Mouse (Mus musculus): ENCODE results near the gene Zfp523. TPM values are rescaled to one million over a fixed set of nuclear protein-coding genes. Genes with fewer than 3 reads are reported as not detected.

Zfp523 gene
- polyA plus RNA-seq, 1 experiment from 2014 or later, result 37.3 TPM

DNA sequence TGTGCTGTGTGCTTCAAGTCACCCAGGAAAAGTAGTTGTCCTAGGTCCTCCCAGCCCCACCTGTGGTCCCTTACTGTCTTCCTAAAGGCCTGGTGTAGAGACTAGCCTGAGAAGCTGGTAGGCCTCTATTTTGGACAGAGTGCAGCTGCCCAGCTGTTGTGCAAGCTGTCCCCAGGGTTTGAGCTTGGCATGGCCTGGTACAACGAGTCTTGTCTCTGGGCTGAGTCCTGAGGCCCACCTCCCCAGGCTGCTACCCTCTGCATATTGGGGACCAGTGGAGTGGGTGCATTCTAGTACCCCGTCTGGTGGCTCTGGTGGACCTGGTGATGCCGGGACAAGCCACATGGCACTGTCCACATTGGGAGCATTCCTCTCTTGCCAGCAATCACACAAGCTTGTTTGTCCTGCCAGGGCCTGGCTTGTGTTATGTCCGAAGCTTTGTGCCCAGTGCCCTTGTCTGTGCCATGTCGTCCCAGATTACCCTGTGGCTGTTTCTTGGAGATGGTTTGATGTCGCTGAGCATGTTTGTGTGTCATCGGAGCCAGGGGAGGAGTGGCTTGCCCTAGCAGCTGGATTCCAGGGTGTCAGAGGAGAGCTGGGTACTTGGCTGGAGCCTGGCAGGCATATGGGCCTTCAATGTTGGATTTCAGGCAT lies 59.2 kb downstream of the Zfp523 start:
- no peak for ATAC-seq (ENCODE audit: insufficient number of reproducible peaks, insufficient read depth, low FRiP score, low read depth)
- WGBS, result 80% methylated on average over 7 of the region's 7 CpGs

DNA sequence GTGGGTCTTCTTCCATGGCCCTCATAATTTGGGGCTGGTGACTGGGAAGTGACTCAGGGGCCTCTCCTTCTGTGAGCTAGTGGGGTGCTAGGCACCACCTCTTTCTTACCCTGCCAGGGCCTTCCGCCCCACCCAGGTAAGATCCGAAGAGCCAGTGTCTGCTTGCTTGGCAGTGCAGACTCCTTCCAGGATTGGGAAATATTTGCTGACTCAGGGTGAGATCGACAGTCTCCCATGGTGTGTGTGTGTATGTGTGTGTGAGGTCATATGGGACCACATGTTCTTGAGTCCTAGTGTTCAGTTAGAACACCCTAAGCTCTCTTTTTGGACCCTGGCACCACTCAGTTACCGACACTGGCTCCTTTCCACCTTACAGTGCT lies 59.7 kb downstream of the Zfp523 start:
- Histone ChIP-seq H3K36me3 (ENCODE audit: control insufficient read depth, insufficient read depth, low read length) (no peaks in the 10 kb centered on the region; the same call in none of the 2 replicates), H3K4me3 (ENCODE audit: low read depth, low read length) (no peak overlapping the region), H3K4me1 (ENCODE audit: control insufficient read depth, insufficient read depth, low read length) (peaks cover 9% of the 10 kb centered on the region; the same call in 1 of the 2 replicates), H3K4me2 (replicated peaks; ENCODE audit: low read depth, low read length) (no peak overlapping the region), H3K27me3 (ENCODE audit: control insufficient read depth, insufficient read depth, low read length) (no peaks in the 10 kb centered on the region), H3K9ac (replicated peaks; ENCODE audit: low read depth, low read length) (no peak overlapping the region), H3K9me3 (ENCODE audit: control insufficient read depth, low read depth, low read length) (no peaks in the 10 kb centered on the region), H3K27ac (ENCODE audit: low read length) (no peak overlapping the region)
- 83% methylated on average over 4 of the region's 4 CpGs for WGBS
- no peak for ATAC-seq (ENCODE audit: insufficient number of reproducible peaks, insufficient read depth, low FRiP score, low read depth)

More for the DNA sequence above, 59.2 kb downstream of the Zfp523 start:
- H3K4me3 ChIP-seq (ENCODE audit: low read depth, low read length), result no peak overlapping the region
- no peak overlapping the region for H3K4me2 ChIP-seq (replicated peaks; ENCODE audit: low read depth, low read length)
- H3K27me3 ChIP-seq (ENCODE audit: control insufficient read depth, insufficient read depth, low read length), result no peaks in the 10 kb centered on the region
- H3K27ac ChIP-seq (ENCODE audit: low read length), result no peak overlapping the region
- H3K9me3 ChIP-seq (ENCODE audit: control insufficient read depth, low read depth, low read length), result no peaks in the 10 kb centered on the region
- peaks cover 9% of the 10 kb centered on the region; the same call in 1 of the 2 replicates for H3K4me1 ChIP-seq (ENCODE audit: control insufficient read depth, insufficient read depth, low read length)
- H3K36me3 ChIP-seq (ENCODE audit: control insufficient read depth, insufficient read depth, low read length), result no peaks in the 10 kb centered on the region; the same call in 1 of the 2 replicates
- no peak overlapping the region for H3K9ac ChIP-seq (replicated peaks; ENCODE audit: low read depth, low read length)

DNA sequence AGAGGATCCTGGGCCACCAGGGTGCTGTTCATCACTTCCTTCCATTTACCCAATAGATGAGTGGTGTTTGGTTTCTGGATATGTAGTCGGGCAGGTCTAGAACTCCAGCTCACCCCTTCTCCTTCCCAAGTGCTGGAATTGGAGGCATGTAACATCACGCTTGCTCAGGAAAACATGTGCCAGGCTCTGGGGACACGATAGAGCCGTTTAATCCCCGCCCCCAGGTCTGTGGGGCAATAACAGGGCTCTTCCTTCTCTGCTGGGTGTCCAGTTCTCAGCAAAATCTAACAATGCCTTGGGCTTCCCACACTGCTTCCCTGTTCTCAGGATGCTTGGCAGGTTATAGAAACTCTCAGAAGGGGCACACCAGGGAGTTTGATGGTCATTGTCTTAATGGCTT lies 60.4 kb downstream of the Zfp523 start:
- 90% methylated on average over 5 of the region's 5 CpGs for WGBS
- Histone ChIP-seq H3K9ac (replicated peaks; ENCODE audit: low read depth, low read length) (no peak overlapping the region), H3K9me3 (ENCODE audit: control insufficient read depth, low read depth, low read length) (no peaks in the 10 kb centered on the region), H3K4me2 (replicated peaks; ENCODE audit: low read depth, low read length) (no peak overlapping the region), H3K4me3 (ENCODE audit: low read depth, low read length) (no peak overlapping the region), H3K36me3 (ENCODE audit: control insufficient read depth, insufficient read depth, low read length) (no peaks in the 10 kb centered on the region; the same call in none of the 2 replicates), H3K4me1 (ENCODE audit: control insufficient read depth, insufficient read depth, low read length) (peaks cover 12% of the 10 kb centered on the region; the same call in 1 of the 2 replicates), H3K27ac (ENCODE audit: low read length) (no peak overlapping the region), H3K27me3 (ENCODE audit: control insufficient read depth, insufficient read depth, low read length) (no peaks in the 10 kb centered on the region)
- no peak for ATAC-seq (ENCODE audit: insufficient number of reproducible peaks, insufficient read depth, low FRiP score, low read depth)

DNA sequence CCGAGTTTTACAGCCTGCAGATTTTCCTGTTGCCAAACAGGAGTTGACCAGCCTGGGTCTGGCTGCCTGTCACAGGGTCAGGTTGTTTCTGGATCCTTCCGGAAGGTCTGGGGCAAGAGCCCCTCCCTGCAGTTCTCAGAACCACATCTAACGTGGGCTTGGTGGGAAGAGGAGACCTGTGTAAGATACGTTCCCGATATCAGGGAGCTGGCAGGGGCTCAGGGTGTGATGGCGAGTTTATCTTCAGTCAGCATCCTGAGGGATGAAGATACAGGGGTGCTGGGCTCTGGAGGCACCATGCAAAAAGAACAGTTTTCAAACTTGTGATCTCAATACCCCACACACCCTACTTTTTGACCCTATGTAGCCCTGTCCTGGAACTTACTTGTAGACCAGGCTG lies 60.9 kb downstream of the Zfp523 start:
- no peaks in the 10 kb centered on the region for H3K9me3 ChIP-seq (ENCODE audit: control insufficient read depth, low read depth, low read length)
- 85% methylated on average over 6 of the region's 6 CpGs for WGBS
- no peaks in the 10 kb centered on the region for H3K27me3 ChIP-seq (ENCODE audit: control insufficient read depth, insufficient read depth, low read length)

DNA sequence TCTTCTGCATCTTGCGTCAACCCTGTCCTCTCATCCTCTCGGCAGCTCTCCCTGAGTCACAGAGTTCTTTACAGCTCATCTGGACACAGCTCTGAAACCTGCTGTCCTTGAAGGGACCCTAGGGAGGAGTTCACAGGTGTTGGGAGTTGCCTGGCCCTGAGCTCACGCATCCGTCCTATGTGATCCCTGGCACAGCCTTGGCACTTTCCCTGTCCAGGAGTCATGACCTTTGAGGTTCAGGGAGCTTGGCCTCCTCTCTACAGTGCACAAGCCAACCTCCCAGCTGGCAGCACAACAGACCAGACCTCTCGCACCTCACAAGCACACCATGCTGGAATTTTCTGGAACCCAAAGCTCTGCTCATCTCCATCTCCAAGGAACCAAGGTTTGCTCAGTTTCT lies 63.9 kb downstream of the Zfp523 start:
- Histone ChIP-seq H3K27me3 (ENCODE audit: control insufficient read depth, insufficient read depth, low read length) (no peaks in the 10 kb centered on the region), H3K4me3 (ENCODE audit: low read depth, low read length) (no peak overlapping the region), H3K27ac (ENCODE audit: low read length) (no peak overlapping the region), H3K9me3 (ENCODE audit: control insufficient read depth, low read depth, low read length) (no peaks in the 10 kb centered on the region), H3K4me1 (ENCODE audit: control insufficient read depth, insufficient read depth, low read length) (peaks cover 15% of the 10 kb centered on the region; the same call in 1 of the 2 replicates), H3K9ac (replicated peaks; ENCODE audit: low read depth, low read length) (no peak overlapping the region), H3K4me2 (replicated peaks; ENCODE audit: low read depth, low read length) (no peak overlapping the region), H3K36me3 (ENCODE audit: control insufficient read depth, insufficient read depth, low read length) (no peaks in the 10 kb centered on the region; the same call in none of the 2 replicates)
- no peak for ATAC-seq (ENCODE audit: insufficient number of reproducible peaks, insufficient read depth, low FRiP score, low read depth)
- 88% methylated on average over 5 of the region's 5 CpGs for WGBS

More for the DNA sequence above, 60.9 kb downstream of the Zfp523 start:
- H3K36me3 ChIP-seq (ENCODE audit: control insufficient read depth, insufficient read depth, low read length), result no peaks in the 10 kb centered on the region; the same call in none of the 2 replicates
- no peak overlapping the region for H3K27ac ChIP-seq (ENCODE audit: low read length)
- no peak overlapping the region for H3K4me3 ChIP-seq (ENCODE audit: low read depth, low read length)
- no peak for ATAC-seq (ENCODE audit: insufficient number of reproducible peaks, insufficient read depth, low FRiP score, low read depth)
- H3K9ac ChIP-seq (replicated peaks; ENCODE audit: low read depth, low read length), result no peak overlapping the region
- H3K4me2 ChIP-seq (replicated peaks; ENCODE audit: low read depth, low read length), result no peak overlapping the region
- H3K4me1 ChIP-seq (ENCODE audit: control insufficient read depth, insufficient read depth, low read length), result peaks cover 12% of the 10 kb centered on the region; the same call in 1 of the 2 replicates

DNA sequence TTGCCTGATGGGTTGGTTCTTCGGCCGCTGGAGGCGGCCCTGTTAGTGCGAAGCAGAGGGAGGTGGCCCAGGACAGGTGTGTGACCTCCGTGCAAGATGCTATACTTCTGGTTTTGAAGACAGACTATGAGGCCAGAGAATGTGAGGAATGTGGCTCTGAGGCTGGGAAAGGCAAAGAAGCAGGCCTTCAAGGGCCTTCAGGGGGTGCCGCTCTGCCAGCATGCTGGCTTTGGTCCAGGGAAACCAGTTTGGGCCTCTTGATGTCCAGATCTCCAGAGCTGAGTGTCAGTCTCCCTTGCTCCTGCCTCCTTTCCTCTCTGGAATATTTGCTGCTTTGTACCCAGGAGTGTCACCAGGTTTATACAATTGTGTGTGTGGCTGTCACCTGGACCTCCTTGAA lies 65.4 kb downstream of the Zfp523 start:
- H3K4me3 ChIP-seq (ENCODE audit: low read depth, low read length), result no peak overlapping the region
- no peaks in the 10 kb centered on the region for H3K9me3 ChIP-seq (ENCODE audit: control insufficient read depth, low read depth, low read length)
- H3K27me3 ChIP-seq (ENCODE audit: control insufficient read depth, insufficient read depth, low read length), result no peaks in the 10 kb centered on the region
- ATAC-seq (ENCODE audit: insufficient number of reproducible peaks, insufficient read depth, low FRiP score, low read depth), result no peak
- no peak overlapping the region for H3K27ac ChIP-seq (ENCODE audit: low read length)
- 72% methylated on average over 6 of the region's 6 CpGs for WGBS
- peaks cover 15% of the 10 kb centered on the region; the same call in 1 of the 2 replicates for H3K4me1 ChIP-seq (ENCODE audit: control insufficient read depth, insufficient read depth, low read length)
- H3K4me2 ChIP-seq (replicated peaks; ENCODE audit: low read depth, low read length), result no peak overlapping the region
- H3K9ac ChIP-seq (replicated peaks; ENCODE audit: low read depth, low read length), result no peak overlapping the region
- no peaks in the 10 kb centered on the region; the same call in none of the 2 replicates for H3K36me3 ChIP-seq (ENCODE audit: control insufficient read depth, insufficient read depth, low read length)

DNA sequence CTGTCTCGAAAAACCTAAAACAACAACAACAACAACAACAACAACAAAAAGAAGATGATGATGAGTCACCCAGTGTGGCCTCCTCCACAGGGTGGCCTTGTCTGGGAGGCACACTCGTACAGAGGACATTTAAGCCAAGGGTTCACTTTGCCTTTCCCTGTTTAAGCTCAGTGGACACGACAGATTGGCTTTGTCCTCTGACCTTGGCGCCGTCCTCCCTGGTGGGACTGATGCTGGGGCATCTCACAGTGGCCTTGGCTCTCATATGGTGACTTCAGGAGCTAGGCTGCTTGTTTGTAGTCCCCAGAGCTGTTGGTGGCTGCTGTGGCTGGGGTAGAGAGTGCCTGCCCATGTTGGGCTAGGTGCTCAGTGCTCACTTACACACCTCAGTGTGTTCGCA lies 67.3 kb downstream of the Zfp523 start:
- 0 out of 2 replicates have a peak overlapping the region, but pooled peaks have one; percentile 33 for H3K27ac ChIP-seq (ENCODE audit: low read length)
- H3K9me3 ChIP-seq (ENCODE audit: control insufficient read depth, low read depth, low read length), result no peaks in the 10 kb centered on the region
- ATAC-seq (ENCODE audit: insufficient number of reproducible peaks, insufficient read depth, low FRiP score, low read depth), result no peak
- 85% methylated on average over 6 of the region's 6 CpGs for WGBS
- H3K4me1 ChIP-seq (ENCODE audit: control insufficient read depth, insufficient read depth, low read length), result peaks cover 15% of the 10 kb centered on the region; the same call in 1 of the 2 replicates
- H3K27me3 ChIP-seq (ENCODE audit: control insufficient read depth, insufficient read depth, low read length), result no peaks in the 10 kb centered on the region
- no peak overlapping the region for H3K4me3 ChIP-seq (ENCODE audit: low read depth, low read length)
- H3K36me3 ChIP-seq (ENCODE audit: control insufficient read depth, insufficient read depth, low read length), result no peaks in the 10 kb centered on the region; the same call in none of the 2 replicates
- no peak overlapping the region for H3K4me2 ChIP-seq (replicated peaks; ENCODE audit: low read depth, low read length)
- no peak overlapping the region for H3K9ac ChIP-seq (replicated peaks; ENCODE audit: low read depth, low read length)

DNA sequence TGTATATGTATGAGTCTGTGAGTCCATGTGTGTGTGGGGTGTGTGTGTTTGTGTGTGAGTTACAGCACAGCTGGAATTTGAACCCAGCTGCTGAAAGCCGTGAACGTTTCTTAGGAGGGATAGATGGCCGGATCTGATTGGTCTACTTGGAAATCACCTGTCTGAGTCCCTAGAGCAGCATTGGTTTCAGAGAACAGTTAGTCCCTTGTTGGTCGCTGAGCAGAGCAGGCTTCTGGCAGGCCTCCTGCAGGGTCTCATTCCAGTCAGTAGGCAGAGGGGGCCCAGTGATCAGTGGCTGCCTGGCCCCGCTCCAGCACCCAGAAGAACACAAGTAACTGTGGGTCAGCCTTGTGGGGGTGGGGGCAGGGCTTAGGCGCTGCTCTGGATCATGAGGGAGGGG lies 67.8 kb downstream of the Zfp523 start:
- Histone ChIP-seq H3K4me1 (ENCODE audit: control insufficient read depth, insufficient read depth, low read length) (peaks cover 15% of the 10 kb centered on the region; the same call in 1 of the 2 replicates), H3K4me2 (replicated peaks; ENCODE audit: low read depth, low read length) (no peak overlapping the region), H3K9ac (replicated peaks; ENCODE audit: low read depth, low read length) (no peak overlapping the region), H3K27me3 (ENCODE audit: control insufficient read depth, insufficient read depth, low read length) (no peaks in the 10 kb centered on the region), H3K9me3 (ENCODE audit: control insufficient read depth, low read depth, low read length) (no peaks in the 10 kb centered on the region), H3K4me3 (ENCODE audit: low read depth, low read length) (no peak overlapping the region), H3K27ac (ENCODE audit: low read length) (no peak overlapping the region), H3K36me3 (ENCODE audit: control insufficient read depth, insufficient read depth, low read length) (no peaks in the 10 kb centered on the region; the same call in none of the 2 replicates)
- 39% methylated on average over 6 of the region's 6 CpGs for WGBS
- peak; percentile 59; the same call in 1 of the 2 replicates for ATAC-seq (ENCODE audit: insufficient number of reproducible peaks, insufficient read depth, low FRiP score, low read depth)

Data from stomach, embryonic 14.5 days (tissue).